Mouse (Mus musculus): ENCODE measurements around the gene Slc45a1. TPM values are rescaled to one million over a fixed set of nuclear protein-coding genes. Genes with fewer than 3 reads are reported as not detected.

Gene Slc45a1
- total RNA-seq, 1 experiment from 2014 or later = 0.33 TPM

Other genes starting within 250 kb of the Slc45a1 start
- 56.6 and 115 TPM in 2 replicates for gene Errfi1, start 201.7 kb upstream of the Slc45a1 start, total RNA-seq (2021)